Mouse (Mus musculus) CD8-positive naive resting alpha-beta T cell, adult 2 months (primary cell): ENCODE data around the gene Pwp1.
"Not testable (repeated sequence)": the region's sequence is repeated elsewhere in the genome, so short reads cannot be mapped to it uniquely, and the experiment has no call there.

Experiments used
- DNase-seq, 2 experiments: peaks; one replicate each; pipeline ENCODE4 v3.0.0; 2022; ENCODE audit warnings: low read depth in 2 of 2, low spot score in 2 of 2

Gene Pwp1

GRCm38 (mm10) chr10:85829085-85829853 lies at the start of gene Pwp1:
Gene Pwp1 (plus strand): TSS chr10:85829494.
- peak; percentile 20 to 52 for DNase-seq

GRCm38 (mm10) chr10:85822143-85822696 lies 7.1 kb upstream of the Pwp1 start:
- DNase-seq, result not testable (repeated sequence)

GRCm38 (mm10) chr10:85823752-85824151 lies 5.5 kb upstream of the Pwp1 start:
- not testable (repeated sequence) for DNase-seq

- not testable (repeated sequence) for DNase-seq
These were observed 591 bp upstream of the Pwp1 start for GRCm38 (mm10) chr10:85828722-85829084.

- DNase-seq, result no peak
These were observed 17.0 kb downstream of the Pwp1 start for GRCm38 (mm10) chr10:85846105-85846862.

- peak; percentile 73 to 85 for DNase-seq
These were observed 42.6 kb downstream of the Pwp1 start for GRCm38 (mm10) chr10:85871698-85872478.

GRCm38 (mm10) chr10:85872479-85872773 lies 43.1 kb downstream of the Pwp1 start:
- peak in 1 of 2 experiments; percentile 4 for DNase-seq

- DNase-seq, result no peak
These were observed 44.7 kb downstream of the Pwp1 start for GRCm38 (mm10) chr10:85873861-85874544.

GRCm38 (mm10) chr10:85875812-85876211 lies 46.5 kb downstream of the Pwp1 start:
- DNase-seq, result no peak

GRCm38 (mm10) chr10:85879886-85880486 lies 50.7 kb downstream of the Pwp1 start:
- no peak for DNase-seq

- DNase-seq, result peak; percentile 94 to 96
These were observed 87.4 kb downstream of the Pwp1 start, which contains the start of gene Prdm4 for GRCm38 (mm10) chr10:85916498-85917309. Gene Prdm4 (minus strand): TSS chr10:85917142.

- peak; percentile 13 to 14 for DNase-seq
These were observed 98.6 kb downstream of the Pwp1 start, which contains the start of gene Ascl4 for GRCm38 (mm10) chr10:85927676-85928445. Gene Ascl4 (plus strand): TSS chr10:85927681.

GRCm38 (mm10) chr10:85928499-85929207 lies 99.4 kb downstream of the Pwp1 start:
- peak; percentile 76 to 82 for DNase-seq

- no peak for DNase-seq
These were observed 99.9 kb downstream of the Pwp1 start for GRCm38 (mm10) chr10:85929208-85929591.

GRCm38 (mm10) chr10:85929962-85930361 lies 100.7 kb downstream of the Pwp1 start:
- DNase-seq, result no peak

- DNase-seq, result no peak
These were observed 107.1 kb downstream of the Pwp1 start for GRCm38 (mm10) chr10:85936280-85936965.
